Mouse (Mus musculus) gastrocnemius, postnatal 10 days (tissue): ENCODE measurements around the gene Ranbp3l. TPM values are rescaled to one million over a fixed set of nuclear protein-coding genes. Genes with fewer than 3 reads are reported as not detected.

ENCODE experiments used
- DNase-seq: peaks from one replicate; pipeline ENCODE4 v3.0.0; 2021; ENCODE audit warnings: mixed read lengths
- total RNA-seq, 2 experiments: library from RNA; stranded (reverse); gene quantifications; 2 replicates each; pipeline ENCODE4 v1.2.3; 2021

The Ranbp3l gene
- total RNA-seq, 2 experiments from 2014 or later = 1.1 to 2.2 TPM

GRCm38 (mm10) chr15:9093598-9094365, 126.0 kb downstream of the Ranbp3l start:
- DNase-seq = no peak

- no peak for DNase-seq
These were observed 126.6 kb downstream of the Ranbp3l start for GRCm38 (mm10) chr15:9094366-9094750.

- no peak for DNase-seq
These were observed 129.1 kb downstream of the Ranbp3l start for GRCm38 (mm10) chr15:9096865-9097264.

- DNase-seq = no peak
These were observed 132.8 kb downstream of the Ranbp3l start for GRCm38 (mm10) chr15:9100446-9101077.

GRCm38 (mm10) chr15:9106303-9107074, 138.7 kb downstream of the Ranbp3l start:
- no peak for DNase-seq

GRCm38 (mm10) chr15:9110526-9111347, 143.0 kb downstream of the Ranbp3l start:
- DNase-seq = no peak

GRCm38 (mm10) chr15:9111648-9112047, 143.9 kb downstream of the Ranbp3l start:
- no peak for DNase-seq

- DNase-seq = no peak
These were observed 145.8 kb downstream of the Ranbp3l start for GRCm38 (mm10) chr15:9113556-9113955.

- no peak for DNase-seq
These were observed 146.4 kb downstream of the Ranbp3l start for GRCm38 (mm10) chr15:9114131-9114530.

- no peak for DNase-seq
These were observed 146.8 kb downstream of the Ranbp3l start for GRCm38 (mm10) chr15:9114599-9114998.

Other genes with a start within 250 kb of the Ranbp3l start
- 10 to 100 TPM; 24.0 to 26.6 TPM for gene Nadk2, start 103.3 kb downstream of the Ranbp3l start, total RNA-seq
- 10 to 100 TPM; 16.6 to 16.7 TPM for gene Lmbrd2, start 172.6 kb downstream of the Ranbp3l start, total RNA-seq
- 1 to 10 TPM; 5.5 to 8.5 TPM for gene Skp2, start 187.5 kb downstream of the Ranbp3l start, total RNA-seq